Mouse (Mus musculus) embryonic fibroblast, embryonic 13.5 days (primary cell): ENCODE measurements around the gene Akain1. TPM values are rescaled to one million over a fixed set of nuclear protein-coding genes. Genes with fewer than 3 reads are reported as not detected.

Experiments used
- H3K27ac ChIP-seq: 2 replicates; pipeline ENCODE4 v1.5.1; 2012; ENCODE audit warnings: low read length, control low read depth, inconsistent platforms; ENCODE audit not compliant: insufficient read depth
- H3K4me1 ChIP-seq: 2 replicates; pipeline ENCODE4 v1.6.1; 2011; ENCODE audit warnings: low read length; ENCODE audit not compliant: control insufficient read depth, insufficient read depth
- H3K4me3 ChIP-seq: 2 replicates; pipeline ENCODE4 v1.5.1; 2011; ENCODE audit warnings: mild to moderate bottlenecking, control low read depth, low read length; ENCODE audit not compliant: insufficient read depth
- CTCF ChIP-seq: IDR thresholded peaks from 2 replicates; pipeline ENCODE4 v1.5.1; 2011; ENCODE audit warnings: mild to moderate bottlenecking, control low read depth, low read length, moderate library complexity, borderline replicate concordance; ENCODE audit not compliant: insufficient read depth
- POLR2A ChIP-seq: IDR thresholded peaks from 2 replicates; pipeline ENCODE4 v1.6.1; 2011; ENCODE audit warnings: low read depth, mild to moderate bottlenecking, control low read depth, low read length, moderate library complexity
- polyA plus RNA-seq: library from polyadenylated mRNA; stranded (reverse); fragments of >200 nt; gene quantifications from 2 replicates; pipeline ENCODE4 v1.2.4, GENCODE M21; 2011; ENCODE audit warnings: low read depth; ENCODE audit not compliant: missing spikeins, insufficient read length

The Akain1 gene
- polyA plus RNA-seq, 1 experiment, result not detected

- Histone ChIP-seq H3K27ac (no peak overlapping the region), H3K4me3 (no peak overlapping the region), H3K4me1 (no peaks in the 10 kb centered on the region)
- TF ChIP-seq CTCF, result no peak
- no peak for TF ChIP-seq POLR2A
These were observed 38.4 kb downstream of the Akain1 start for GRCm38 (mm10) chr17:69477526-69477925.

GRCm38 (mm10) chr17:69479261-69479660, 40.1 kb downstream of the Akain1 start:
- no peaks in the 10 kb centered on the region for H3K4me1 ChIP-seq
- TF ChIP-seq POLR2A (no peak), CTCF (no peak)
- no peak overlapping the region for H3K4me3 ChIP-seq
- H3K27ac ChIP-seq, result no peak overlapping the region

- no peak overlapping the region for H3K27ac ChIP-seq
- no peak for TF ChIP-seq POLR2A
- TF ChIP-seq CTCF, result no peak
- no peaks in the 10 kb centered on the region for H3K4me1 ChIP-seq
- H3K4me3 ChIP-seq, result no peak overlapping the region
These were observed 48.0 kb downstream of the Akain1 start for GRCm38 (mm10) chr17:69487116-69487515.

GRCm38 (mm10) chr17:69487884-69488283, 48.8 kb downstream of the Akain1 start:
- no peak for TF ChIP-seq POLR2A
- no peak for TF ChIP-seq CTCF
- no peaks in the 10 kb centered on the region for H3K4me1 ChIP-seq
- no peak overlapping the region for H3K4me3 ChIP-seq
- H3K27ac ChIP-seq, result no peak overlapping the region

- Histone ChIP-seq H3K27ac (no peak overlapping the region), H3K4me3 (no peak overlapping the region), H3K4me1 (no peaks in the 10 kb centered on the region)
- TF ChIP-seq POLR2A (no peak), CTCF (no peak)
These were observed 49.7 kb downstream of the Akain1 start for GRCm38 (mm10) chr17:69488826-69489225.

- Histone ChIP-seq H3K27ac (no peak overlapping the region), H3K4me1 (peaks cover 2% of the 10 kb centered on the region), H3K4me3 (no peak overlapping the region)
- no peak for TF ChIP-seq CTCF
- no peak for TF ChIP-seq POLR2A
These were observed 53.2 kb downstream of the Akain1 start for GRCm38 (mm10) chr17:69492368-69492767.

- TF ChIP-seq CTCF, result no peak
- TF ChIP-seq POLR2A, result no peak
- Histone ChIP-seq H3K27ac (no peak overlapping the region), H3K4me3 (no peak overlapping the region), H3K4me1 (peaks cover 2% of the 10 kb centered on the region)
These were observed 56.4 kb downstream of the Akain1 start for GRCm38 (mm10) chr17:69495531-69495930.

- H3K4me1 ChIP-seq, result peaks cover 2% of the 10 kb centered on the region
- TF ChIP-seq POLR2A (no peak), CTCF (no peak)
- no peak overlapping the region for H3K27ac ChIP-seq
- H3K4me3 ChIP-seq, result no peak overlapping the region
These were observed 57.0 kb downstream of the Akain1 start for GRCm38 (mm10) chr17:69496125-69496524.

- Histone ChIP-seq H3K4me3 (no peak overlapping the region), H3K27ac (no peak overlapping the region), H3K4me1 (peaks cover 2% of the 10 kb centered on the region)
- TF ChIP-seq CTCF, result no peak
- TF ChIP-seq POLR2A, result no peak
These were observed 58.2 kb downstream of the Akain1 start for GRCm38 (mm10) chr17:69497315-69497714.

- H3K4me1 ChIP-seq, result peaks cover 2% of the 10 kb centered on the region
- TF ChIP-seq POLR2A (no peak), CTCF (no peak)
- no peak overlapping the region for H3K27ac ChIP-seq
- H3K4me3 ChIP-seq, result no peak overlapping the region
These were observed 59.8 kb downstream of the Akain1 start for GRCm38 (mm10) chr17:69498913-69499312.

- H3K27ac ChIP-seq, result no peak overlapping the region
- peaks cover 2% of the 10 kb centered on the region for H3K4me1 ChIP-seq
- TF ChIP-seq CTCF, result no peak
- no peak for TF ChIP-seq POLR2A
- H3K4me3 ChIP-seq, result no peak overlapping the region
These were observed 60.3 kb downstream of the Akain1 start for GRCm38 (mm10) chr17:69499441-69499840.
